Mouse (Mus musculus): ENCODE results near the gene Ccdc106. TPM values are rescaled to one million over a fixed set of nuclear protein-coding genes. Genes with fewer than 3 reads are reported as not detected.
A peak's percentile ranks its signal among the peaks of the same experiment; 100 is the strongest.

The Ccdc106 gene
- polyA plus RNA-seq, 1 experiment from 2014 or later: 13.6 TPM

DNA sequence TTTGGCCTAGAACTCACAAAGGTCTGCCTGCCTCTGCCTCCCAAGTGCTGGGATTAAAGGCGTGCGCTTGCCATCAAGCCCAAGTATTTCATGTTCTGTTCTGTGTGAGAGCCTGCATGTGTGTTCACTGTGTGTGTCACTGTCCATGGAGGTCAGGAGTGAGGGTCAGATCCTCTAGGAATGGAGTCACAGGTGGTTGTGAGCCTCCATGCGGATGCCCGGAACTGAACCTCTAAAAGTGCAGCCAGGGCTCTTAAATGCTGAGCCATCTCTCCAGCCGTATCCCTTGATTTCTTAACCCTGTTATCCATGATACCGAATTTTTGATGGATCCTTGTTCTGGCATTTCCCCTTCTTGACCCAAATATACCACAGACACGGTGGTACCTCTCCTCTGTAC is 16.7 kb downstream of the Ccdc106 start:
- H3K36me3 ChIP-seq (ENCODE audit: control insufficient read depth, insufficient read depth, low read length): peaks cover 12% of the 10 kb centered on the region
- ATAC-seq (ENCODE audit: low FRiP score, low TSS enrichment): no peak

DNA sequence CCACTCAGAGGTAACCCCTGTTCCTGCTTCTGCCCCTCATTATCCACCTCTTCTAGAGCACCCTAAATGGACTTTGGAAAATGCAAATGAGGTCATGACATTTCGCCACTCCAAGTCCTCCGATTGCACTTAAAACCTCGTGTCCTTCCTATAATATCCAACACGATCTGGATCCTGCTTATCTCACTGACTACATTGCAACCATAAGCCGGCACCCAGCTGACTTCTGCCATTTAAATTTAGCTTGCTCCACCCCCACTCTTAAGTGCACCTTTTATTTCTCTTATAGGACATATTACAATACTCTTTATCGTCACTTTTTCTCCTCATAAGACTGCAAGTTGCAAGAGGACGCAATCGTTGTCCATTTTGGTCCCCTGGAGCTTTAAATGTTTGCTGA is 17.1 kb downstream of the Ccdc106 start:
- H3K36me3 ChIP-seq (ENCODE audit: control insufficient read depth, insufficient read depth, low read length): peaks cover 9% of the 10 kb centered on the region; the same call in 1 of the 2 replicates
- peak overlapping the region; percentile 67 for H3K4me3 ChIP-seq (ENCODE audit: low read depth, low read length)
- no peaks in the 10 kb centered on the region for H3K9me3 ChIP-seq (ENCODE audit: control insufficient read depth, low read length)
- ATAC-seq (ENCODE audit: low FRiP score, low TSS enrichment): no peak
- peak overlapping the region; percentile 55 for H3K4me2 ChIP-seq (replicated peaks; ENCODE audit: low read depth)
- H3K9ac ChIP-seq (ENCODE audit: low read length): no peak overlapping the region
- no peaks in the 10 kb centered on the region for H3K27me3 ChIP-seq (ENCODE audit: control insufficient read depth, insufficient read depth, low read length)
- TF ChIP-seq EP300 (optimal IDR thresholded peaks at IDR 0.05) (no peak), CTCF (IDR thresholded peaks at IDR 0.05; ENCODE audit: low read depth) (no peak)
- no peak for DNase-seq (ENCODE audit: low spot score)
- WGBS: 84% methylated on average over 8 of the region's 8 CpGs
- H3K4me1 ChIP-seq (replicated peaks; ENCODE audit: control insufficient read depth, insufficient read depth): no peaks in the 10 kb centered on the region
- H3K27ac ChIP-seq (replicated peaks): peak overlapping the region; percentile 98

More for the DNA sequence above, 16.7 kb downstream of the Ccdc106 start:
- 90% methylated on average over 7 of the region's 7 CpGs for WGBS
- Histone ChIP-seq H3K4me1 (replicated peaks; ENCODE audit: control insufficient read depth, insufficient read depth) (no peaks in the 10 kb centered on the region), H3K9ac (ENCODE audit: low read length) (no peak overlapping the region), H3K4me2 (replicated peaks; ENCODE audit: low read depth) (no peak overlapping the region), H3K9me3 (ENCODE audit: control insufficient read depth, low read length) (no peaks in the 10 kb centered on the region), H3K4me3 (ENCODE audit: low read depth, low read length) (no peak overlapping the region), H3K27me3 (ENCODE audit: control insufficient read depth, insufficient read depth, low read length) (no peaks in the 10 kb centered on the region), H3K27ac (replicated peaks) (no peak overlapping the region)
- TF ChIP-seq CTCF (IDR thresholded peaks at IDR 0.05; ENCODE audit: low read depth): no peak
- TF ChIP-seq EP300 (optimal IDR thresholded peaks at IDR 0.05): no peak
- no peak for DNase-seq (ENCODE audit: low spot score)

DNA sequence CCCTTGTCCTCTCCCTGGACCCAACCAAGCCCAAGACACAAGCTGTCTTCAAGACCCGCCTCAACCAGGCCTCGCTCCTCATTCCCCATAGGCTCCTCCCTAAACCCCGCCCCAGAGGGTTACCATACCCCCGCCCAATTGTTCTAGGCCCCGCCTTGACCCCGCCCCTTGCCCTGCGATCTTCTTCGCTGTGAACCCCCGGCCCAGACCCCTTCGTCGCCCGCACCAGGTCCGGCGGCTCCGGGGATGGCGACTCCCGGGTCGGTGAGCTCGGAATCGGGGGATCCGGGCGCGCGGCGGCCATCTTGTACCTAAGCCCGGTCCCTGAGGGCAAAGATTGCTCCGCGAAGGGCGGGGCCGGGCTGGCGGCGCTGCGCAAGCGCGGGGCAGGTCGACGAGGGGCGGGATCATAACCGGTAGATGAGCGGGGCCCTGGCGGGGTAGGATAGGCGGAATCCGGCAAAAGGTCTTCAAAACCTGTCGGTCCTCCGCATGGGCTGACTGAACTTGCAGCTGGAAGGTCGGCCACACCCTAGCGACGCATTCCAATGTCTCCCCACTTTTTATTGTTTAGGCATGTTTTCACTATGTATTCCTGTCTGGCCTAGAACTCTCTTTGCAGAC is 17.9 kb downstream of the Ccdc106 start, which contains the start of gene Zfp784:
Zfp784 (minus strand) TSS at position 338 of the 624 bp plus-strand sequence.
- Histone ChIP-seq H3K27me3 (ENCODE audit: control insufficient read depth, insufficient read depth, low read length) (no peaks in the 10 kb centered on the region), H3K9ac (ENCODE audit: low read length) (peak within 1 kb of the TSS; percentile 84), H3K27ac (replicated peaks) (peak within 1 kb of the TSS; percentile 98), H3K4me1 (replicated peaks; ENCODE audit: control insufficient read depth, insufficient read depth) (no peaks in the 10 kb centered on the region), H3K4me3 (ENCODE audit: low read depth, low read length) (peak within 1 kb of the TSS; percentile 67), H3K4me2 (replicated peaks; ENCODE audit: low read depth) (peak within 1 kb of the TSS; percentile 55), H3K36me3 (ENCODE audit: control insufficient read depth, insufficient read depth, low read length) (peaks cover 5% of the 10 kb centered on the region; the same call in 1 of the 2 replicates), H3K9me3 (ENCODE audit: control insufficient read depth, low read length) (no peaks in the 10 kb centered on the region)
- WGBS: under 1% methylated on average over 47 of the region's 48 CpGs
- DNase-seq (ENCODE audit: low spot score) (peak; percentile 95), ATAC-seq (ENCODE audit: low FRiP score, low TSS enrichment) (peak; percentile 98)
- TF ChIP-seq CTCF (IDR thresholded peaks at IDR 0.05; ENCODE audit: low read depth) (no peak), EP300 (optimal IDR thresholded peaks at IDR 0.05) (peak; percentile 84)

DNA sequence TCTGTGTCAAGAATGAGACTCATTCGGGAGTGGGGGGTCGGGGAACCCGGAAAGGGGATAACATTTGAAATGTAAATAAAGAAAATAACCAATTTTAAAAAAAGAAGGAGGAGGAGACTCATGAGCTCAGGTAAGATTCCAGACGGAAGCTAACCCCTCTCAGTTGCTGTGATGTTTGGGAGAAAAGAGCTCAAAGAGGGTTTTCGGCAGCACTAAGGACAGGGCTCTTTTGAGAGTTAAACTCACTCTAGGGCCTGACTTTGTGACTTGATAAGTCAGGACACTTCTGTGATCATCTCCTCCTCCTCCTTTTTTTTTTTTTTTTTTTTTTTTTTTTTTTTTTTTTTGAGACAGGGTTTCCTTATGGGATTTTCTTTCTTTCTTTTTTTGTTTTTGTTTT is 18.6 kb downstream of the Ccdc106 start:
- no peak for ATAC-seq (ENCODE audit: low FRiP score, low TSS enrichment)
- 16% methylated on average over 5 of the region's 5 CpGs for WGBS

DNA sequence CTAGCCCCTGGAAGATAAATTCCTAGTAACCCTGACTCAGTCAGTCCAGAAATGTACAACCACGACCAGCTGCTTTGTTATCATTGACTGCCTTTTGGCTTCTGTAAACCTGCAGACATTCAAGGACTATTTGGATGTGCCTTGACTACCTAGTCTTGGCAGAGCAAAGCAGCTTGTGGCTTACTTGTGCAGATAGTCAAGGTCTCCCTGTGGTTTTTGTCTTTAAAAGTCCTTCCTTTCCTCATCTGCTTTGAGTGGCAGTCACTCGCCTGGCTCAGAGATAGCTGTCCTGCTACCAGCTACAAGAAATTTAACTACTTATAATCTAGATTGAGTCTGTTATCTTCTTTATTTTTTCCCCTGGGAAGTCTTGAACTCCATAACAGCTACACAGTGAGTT is 24.6 kb downstream of the Ccdc106 start:
- H3K4me1 ChIP-seq (replicated peaks; ENCODE audit: control insufficient read depth, insufficient read depth): no peaks in the 10 kb centered on the region
- ATAC-seq (ENCODE audit: low FRiP score, low TSS enrichment) (no peak), DNase-seq (ENCODE audit: low spot score) (no peak)
- no peaks in the 10 kb centered on the region for H3K9me3 ChIP-seq (ENCODE audit: control insufficient read depth, low read length)
- H3K27me3 ChIP-seq (ENCODE audit: control insufficient read depth, insufficient read depth, low read length): no peaks in the 10 kb centered on the region
- no peak overlapping the region for H3K4me3 ChIP-seq (ENCODE audit: low read depth, low read length)
- WGBS: 58% methylated on average over 2 of the region's 2 CpGs
- H3K9ac ChIP-seq (ENCODE audit: low read length): no peak overlapping the region
- no peak overlapping the region for H3K27ac ChIP-seq (replicated peaks)
- H3K4me2 ChIP-seq (replicated peaks; ENCODE audit: low read depth): no peak overlapping the region
- TF ChIP-seq EP300 (optimal IDR thresholded peaks at IDR 0.05) (no peak), CTCF (IDR thresholded peaks at IDR 0.05; ENCODE audit: low read depth) (no peak)
- no peaks in the 10 kb centered on the region for H3K36me3 ChIP-seq (ENCODE audit: control insufficient read depth, insufficient read depth, low read length)

More for the DNA sequence above, 18.6 kb downstream of the Ccdc106 start:
- Histone ChIP-seq H3K27ac (replicated peaks) (peak overlapping the region; percentile 98), H3K4me2 (replicated peaks; ENCODE audit: low read depth) (peak overlapping the region; percentile 55), H3K9me3 (ENCODE audit: control insufficient read depth, low read length) (no peaks in the 10 kb centered on the region), H3K4me1 (replicated peaks; ENCODE audit: control insufficient read depth, insufficient read depth) (no peaks in the 10 kb centered on the region), H3K4me3 (ENCODE audit: low read depth, low read length) (peak overlapping the region; percentile 67), H3K36me3 (ENCODE audit: control insufficient read depth, insufficient read depth, low read length) (peaks cover 4% of the 10 kb centered on the region; the same call in 1 of the 2 replicates), H3K27me3 (ENCODE audit: control insufficient read depth, insufficient read depth, low read length) (no peaks in the 10 kb centered on the region), H3K9ac (ENCODE audit: low read length) (peak overlapping the region; percentile 84)
- no peak for DNase-seq (ENCODE audit: low spot score)
- TF ChIP-seq EP300 (optimal IDR thresholded peaks at IDR 0.05): no peak
- TF ChIP-seq CTCF (IDR thresholded peaks at IDR 0.05; ENCODE audit: low read depth): no peak

DNA sequence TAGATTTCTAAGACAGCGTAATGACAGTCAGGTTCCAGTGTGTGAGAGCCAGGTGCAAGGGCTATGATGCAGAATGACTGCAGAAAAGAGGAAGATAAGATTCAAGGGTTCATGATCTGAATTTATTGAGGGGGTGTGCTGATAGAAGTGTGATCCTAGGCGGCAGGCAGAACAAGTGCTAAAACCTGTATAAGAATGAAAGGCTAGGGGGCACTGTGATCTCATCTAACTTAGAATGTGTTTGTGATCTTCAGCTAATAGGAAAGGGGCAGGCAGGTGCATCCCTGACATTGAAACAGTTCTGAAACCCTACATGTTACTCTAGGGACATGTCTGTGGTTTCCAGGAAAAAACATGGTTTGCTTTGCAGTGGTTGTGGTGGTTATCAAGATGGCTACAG is 25.8 kb downstream of the Ccdc106 start:
- DNase-seq (ENCODE audit: low spot score): no peak
- H3K36me3 ChIP-seq (ENCODE audit: control insufficient read depth, insufficient read depth, low read length): no peaks in the 10 kb centered on the region
- H3K9me3 ChIP-seq (ENCODE audit: control insufficient read depth, low read length): no peaks in the 10 kb centered on the region
- no peak overlapping the region for H3K27ac ChIP-seq (replicated peaks)
- no peaks in the 10 kb centered on the region for H3K27me3 ChIP-seq (ENCODE audit: control insufficient read depth, insufficient read depth, low read length)
- H3K4me1 ChIP-seq (replicated peaks; ENCODE audit: control insufficient read depth, insufficient read depth): no peaks in the 10 kb centered on the region
- H3K9ac ChIP-seq (ENCODE audit: low read length): no peak overlapping the region
- ATAC-seq (ENCODE audit: low FRiP score, low TSS enrichment): no peak
- 70% methylated on average over 2 of the region's 2 CpGs for WGBS
- TF ChIP-seq CTCF (IDR thresholded peaks at IDR 0.05; ENCODE audit: low read depth) (no peak; the same call in 1 of the 2 replicates), EP300 (optimal IDR thresholded peaks at IDR 0.05) (no peak)
- H3K4me3 ChIP-seq (ENCODE audit: low read depth, low read length): no peak overlapping the region
- no peak overlapping the region for H3K4me2 ChIP-seq (replicated peaks; ENCODE audit: low read depth)
